Mouse (Mus musculus): ENCODE data around the gene Trim30a. TPM values are rescaled to one million over a fixed set of nuclear protein-coding genes. Genes with fewer than 3 reads are reported as not detected.

Gene Trim30a
- polyA plus RNA-seq, 1 experiment from 2014 or later, result 2.6 TPM

GRCm38 (mm10) chr7:104400698-104401097 is 64.3 kb downstream of the Trim30a start, which contains the start of gene Trim30c:
Trim30c (minus strand) TSS chr7:104400837.
- Histone ChIP-seq H3K27me3 (ENCODE audit: control insufficient read depth, insufficient read depth, low read depth, low read length) (no peaks in the 10 kb centered on the region), H3K9me3 (replicated peaks; ENCODE audit: control insufficient read depth, low read length) (no peaks in the 10 kb centered on the region), H3K9ac (ENCODE audit: low read depth, low read length) (no peak within 1 kb of the TSS), H3K4me2 (ENCODE audit: low read depth, low read length) (no peak within 1 kb of the TSS), H3K4me3 (ENCODE audit: low read depth, low read length) (no peak within 1 kb of the TSS), H3K27ac (ENCODE audit: low read length) (no peak within 1 kb of the TSS), H3K36me3 (ENCODE audit: control insufficient read depth, insufficient read depth) (no peaks in the 10 kb centered on the region), H3K4me1 (ENCODE audit: control insufficient read depth, low read depth, low read length) (no peaks in the 10 kb centered on the region)
- ATAC-seq (ENCODE audit: low read depth), result no peak
- 40% methylated on average over 1 of the region's 1 CpGs for WGBS (ENCODE audit: insufficient replicate concordance)

GRCm38 (mm10) chr7:104398492-104398891 is 66.5 kb downstream of the Trim30a start:
- no peaks in the 10 kb centered on the region for H3K36me3 ChIP-seq (ENCODE audit: control insufficient read depth, insufficient read depth)
- H3K4me3 ChIP-seq (ENCODE audit: low read depth, low read length), result no peak overlapping the region
- no peak overlapping the region for H3K9ac ChIP-seq (ENCODE audit: low read depth, low read length)
- no peaks in the 10 kb centered on the region for H3K9me3 ChIP-seq (replicated peaks; ENCODE audit: control insufficient read depth, low read length)
- H3K27me3 ChIP-seq (ENCODE audit: control insufficient read depth, insufficient read depth, low read depth, low read length), result no peaks in the 10 kb centered on the region
- H3K4me1 ChIP-seq (ENCODE audit: control insufficient read depth, low read depth, low read length), result no peaks in the 10 kb centered on the region
- no peak for ATAC-seq (ENCODE audit: low read depth)
- no peak overlapping the region for H3K4me2 ChIP-seq (ENCODE audit: low read depth, low read length)
- WGBS (ENCODE audit: insufficient replicate concordance), result 50% methylated on average over 1 of the region's 1 CpGs
- H3K27ac ChIP-seq (ENCODE audit: low read length), result no peak overlapping the region

GRCm38 (mm10) chr7:104369736-104370414 is 95.1 kb downstream of the Trim30a start, which contains the start of gene Trim30b:
Trim30b (minus strand) TSS chr7:104369884.
- WGBS (ENCODE audit: insufficient replicate concordance), result 37% methylated on average over 1 of the region's 1 CpGs
- Histone ChIP-seq H3K27me3 (ENCODE audit: control insufficient read depth, insufficient read depth, low read depth, low read length) (no peaks in the 10 kb centered on the region), H3K4me1 (ENCODE audit: control insufficient read depth, low read depth, low read length) (no peaks in the 10 kb centered on the region), H3K4me3 (ENCODE audit: low read depth, low read length) (no peak within 1 kb of the TSS), H3K4me2 (ENCODE audit: low read depth, low read length) (no peak within 1 kb of the TSS), H3K9ac (ENCODE audit: low read depth, low read length) (no peak within 1 kb of the TSS), H3K27ac (ENCODE audit: low read length) (peak within 1 kb of the TSS; percentile 53; the same call in 1 of the 2 replicates), H3K9me3 (replicated peaks; ENCODE audit: control insufficient read depth, low read length) (no peaks in the 10 kb centered on the region), H3K36me3 (ENCODE audit: control insufficient read depth, insufficient read depth) (no peaks in the 10 kb centered on the region)
- ATAC-seq (ENCODE audit: low read depth), result peak; percentile 61

- Histone ChIP-seq H3K4me3 (ENCODE audit: low read depth, low read length) (no peak overlapping the region), H3K27me3 (ENCODE audit: control insufficient read depth, insufficient read depth, low read depth, low read length) (no peaks in the 10 kb centered on the region), H3K9ac (ENCODE audit: low read depth, low read length) (no peak overlapping the region), H3K4me2 (ENCODE audit: low read depth, low read length) (no peak overlapping the region), H3K9me3 (replicated peaks; ENCODE audit: control insufficient read depth, low read length) (no peaks in the 10 kb centered on the region), H3K27ac (ENCODE audit: low read length) (no peak overlapping the region), H3K36me3 (ENCODE audit: control insufficient read depth, insufficient read depth) (no peaks in the 10 kb centered on the region), H3K4me1 (ENCODE audit: control insufficient read depth, low read depth, low read length) (no peaks in the 10 kb centered on the region)
- ATAC-seq (ENCODE audit: low read depth), result no peak
These were observed 98.7 kb downstream of the Trim30a start for GRCm38 (mm10) chr7:104366339-104366738.

Other genes with a start within 250 kb of the Trim30a start
- gene Trim6, start 246.4 kb downstream of the Trim30a start, polyA plus RNA-seq (2015; fragmentation: Nextera tagmentation; extraction: Ambion mirVana), result 0.22 and 0.37 TPM in 2 replicates
- 1.3 and 1.4 TPM in 2 replicates for gene Trim34a, start 220.7 kb downstream of the Trim30a start, polyA plus RNA-seq (2015; fragmentation: Nextera tagmentation; extraction: Ambion mirVana)
- 0.33 and 0.43 TPM in 2 replicates for gene Trim5, start 177.1 kb downstream of the Trim30a start, polyA plus RNA-seq (2015; fragmentation: Nextera tagmentation; extraction: Ambion mirVana)
- 2.8 and 3.0 TPM in 2 replicates for gene Trim12a, start 149.7 kb downstream of the Trim30a start, polyA plus RNA-seq (2015; fragmentation: Nextera tagmentation; extraction: Ambion mirVana)
- 0.13 TPM in 1 of 2 replicates, not detected in the other for gene Trim34b, start 135.7 kb downstream of the Trim30a start, polyA plus RNA-seq (2015; fragmentation: Nextera tagmentation; extraction: Ambion mirVana)
- 0.97 and 1.0 TPM in 2 replicates for gene Trim12c, start 111.8 kb downstream of the Trim30a start, polyA plus RNA-seq (2015; fragmentation: Nextera tagmentation; extraction: Ambion mirVana)
- 0.23 and 0.31 TPM in 2 replicates for gene Trim30b, start 95.3 kb downstream of the Trim30a start, polyA plus RNA-seq (2015; fragmentation: Nextera tagmentation; extraction: Ambion mirVana)
- 0.30 and 0.34 TPM in 2 replicates for gene Trim30c, start 64.4 kb downstream of the Trim30a start, polyA plus RNA-seq (2015; fragmentation: Nextera tagmentation; extraction: Ambion mirVana)
- 0.72 and 0.78 TPM in 2 replicates for gene Trim30d, start 42.7 kb upstream of the Trim30a start, polyA plus RNA-seq (2015; fragmentation: Nextera tagmentation; extraction: Ambion mirVana)
- gene Olfr651, start 84.9 kb upstream of the Trim30a start, polyA plus RNA-seq (2015; fragmentation: Nextera tagmentation; extraction: Ambion mirVana), result not detected in 2 replicates
- gene Olfr652, start 95.7 kb upstream of the Trim30a start, polyA plus RNA-seq (2015; fragmentation: Nextera tagmentation; extraction: Ambion mirVana), result not detected in 2 replicates
- not detected in 2 replicates for gene Olfr653, start 112.1 kb upstream of the Trim30a start, polyA plus RNA-seq (2015; fragmentation: Nextera tagmentation; extraction: Ambion mirVana)
- not detected in 2 replicates for gene Olfr654, start 121.8 kb upstream of the Trim30a start, polyA plus RNA-seq (2015; fragmentation: Nextera tagmentation; extraction: Ambion mirVana)
- not detected in 2 replicates for gene Olfr655, start 136.6 kb upstream of the Trim30a start, polyA plus RNA-seq (2015; fragmentation: Nextera tagmentation; extraction: Ambion mirVana)
- gene Olfr656, start 148.8 kb upstream of the Trim30a start, polyA plus RNA-seq (2015; fragmentation: Nextera tagmentation; extraction: Ambion mirVana), result not detected in 2 replicates
- not detected in 2 replicates for gene Olfr657, start 159.6 kb upstream of the Trim30a start, polyA plus RNA-seq (2015; fragmentation: Nextera tagmentation; extraction: Ambion mirVana)
- gene Olfr658, start 182.1 kb upstream of the Trim30a start, polyA plus RNA-seq (2015; fragmentation: Nextera tagmentation; extraction: Ambion mirVana), result not detected in 2 replicates
- gene Olfr659, start 201.6 kb upstream of the Trim30a start, polyA plus RNA-seq (2015; fragmentation: Nextera tagmentation; extraction: Ambion mirVana), result not detected in 2 replicates
- not detected in 2 replicates for gene Olfr661, start 221.3 kb upstream of the Trim30a start, polyA plus RNA-seq (2015; fragmentation: Nextera tagmentation; extraction: Ambion mirVana)

All from liver, embryonic 16.5 days (tissue).